Mouse (Mus musculus): ENCODE results near the gene Fbxl17. TPM values are rescaled to one million over a fixed set of nuclear protein-coding genes. Genes with fewer than 3 reads are reported as not detected.

Gene Fbxl17
- total RNA-seq, 2 experiments from 2014 or later, result 39.8 to 43.7 TPM

- DNase-seq, result peak in 1 of 2 experiments; percentile 15
- intact Hi-C loops (cut with DNase I), result no loop called here
These were observed 210.4 kb downstream of the Fbxl17 start for GRCm38 (mm10) chr17:63289317-63289913.

- intact Hi-C loops (cut with DNase I), result no loop called here
- DNase-seq, result no peak
These were observed 211.0 kb downstream of the Fbxl17 start for GRCm38 (mm10) chr17:63288850-63289249.

- DNase-seq, result peak in 1 of 2 experiments; percentile 46
- intact Hi-C loops (cut with DNase I), result no loop called here
These were observed 212.4 kb downstream of the Fbxl17 start for GRCm38 (mm10) chr17:63287413-63287812.

- DNase-seq, result peak; percentile 26 to 41
- intact Hi-C loops (cut with DNase I), result no loop called here
These were observed 214.4 kb downstream of the Fbxl17 start for GRCm38 (mm10) chr17:63285265-63285939.

- no peak for DNase-seq
- intact Hi-C loops (cut with DNase I), result no loop called here
These were observed 215.7 kb downstream of the Fbxl17 start for GRCm38 (mm10) chr17:63284074-63284473.

- DNase-seq, result no peak
- intact Hi-C loops (cut with DNase I), result no loop called here
These were observed 217.8 kb downstream of the Fbxl17 start for GRCm38 (mm10) chr17:63282004-63282403.

- no peak for DNase-seq
- intact Hi-C loops (cut with DNase I), result no loop called here
These were observed 218.8 kb downstream of the Fbxl17 start for GRCm38 (mm10) chr17:63280990-63281389.

- intact Hi-C loops (cut with DNase I), result no loop called here
- peak in 1 of 2 experiments; percentile 7 for DNase-seq
These were observed 220.7 kb downstream of the Fbxl17 start for GRCm38 (mm10) chr17:63279144-63279543.

GRCm38 (mm10) chr17:63273353-63273752, 226.5 kb downstream of the Fbxl17 start:
- intact Hi-C loops (cut with DNase I), result no loop called here
- no peak for DNase-seq

GRCm38 (mm10) chr17:63272914-63273313, 226.9 kb downstream of the Fbxl17 start:
- no peak for DNase-seq
- intact Hi-C loops (cut with DNase I), result no loop called here

- no peak for DNase-seq
- intact Hi-C loops (cut with DNase I), result no loop called here
These were observed 228.8 kb downstream of the Fbxl17 start for GRCm38 (mm10) chr17:63271000-63271399.

- intact Hi-C loops (cut with DNase I), result no loop called here
- DNase-seq, result no peak
These were observed 229.3 kb downstream of the Fbxl17 start for GRCm38 (mm10) chr17:63270513-63270912.

GRCm38 (mm10) chr17:63262674-63263073, 237.1 kb downstream of the Fbxl17 start:
- intact Hi-C loops (cut with DNase I), result no loop called here
- no peak for DNase-seq

GRCm38 (mm10) chr17:63261508-63262141, 238.2 kb downstream of the Fbxl17 start:
- intact Hi-C loops (cut with DNase I), result no loop called here
- DNase-seq, result no peak

GRCm38 (mm10) chr17:63259091-63259490, 240.7 kb downstream of the Fbxl17 start:
- no peak for DNase-seq
- intact Hi-C loops (cut with DNase I), result no loop called here

- no peak for DNase-seq
- intact Hi-C loops (cut with DNase I), result no loop called here
These were observed 253.6 kb downstream of the Fbxl17 start for GRCm38 (mm10) chr17:63246144-63246619.

GRCm38 (mm10) chr17:63245472-63245871, 254.3 kb downstream of the Fbxl17 start:
- no peak for DNase-seq
- intact Hi-C loops (cut with DNase I), result no loop called here

GRCm38 (mm10) chr17:63242761-63243160, 257.1 kb downstream of the Fbxl17 start:
- DNase-seq, result no peak
- intact Hi-C loops (cut with DNase I), result no loop called here

- intact Hi-C loops (cut with DNase I), result no loop called here
- DNase-seq, result no peak
These were observed 259.1 kb downstream of the Fbxl17 start for GRCm38 (mm10) chr17:63240731-63241106.

GRCm38 (mm10) chr17:63240021-63240730, 259.6 kb downstream of the Fbxl17 start:
- intact Hi-C loops (cut with DNase I), result no loop called here
- no peak for DNase-seq

GRCm38 (mm10) chr17:63236846-63237245, 263.0 kb downstream of the Fbxl17 start:
- intact Hi-C loops (cut with DNase I), result no loop called here
- no peak for DNase-seq

Measured in gastrocnemius, postnatal 36 days (tissue).